Mouse (Mus musculus): ENCODE measurements around the gene Clcnka. TPM values are rescaled to one million over a fixed set of nuclear protein-coding genes. Genes with fewer than 3 reads are reported as not detected.
A peak's percentile ranks its signal among the peaks of the same experiment; 100 is the strongest.

Gene Clcnka
- polyA plus RNA-seq, 1 experiment, result 0.35 TPM

DNA sequence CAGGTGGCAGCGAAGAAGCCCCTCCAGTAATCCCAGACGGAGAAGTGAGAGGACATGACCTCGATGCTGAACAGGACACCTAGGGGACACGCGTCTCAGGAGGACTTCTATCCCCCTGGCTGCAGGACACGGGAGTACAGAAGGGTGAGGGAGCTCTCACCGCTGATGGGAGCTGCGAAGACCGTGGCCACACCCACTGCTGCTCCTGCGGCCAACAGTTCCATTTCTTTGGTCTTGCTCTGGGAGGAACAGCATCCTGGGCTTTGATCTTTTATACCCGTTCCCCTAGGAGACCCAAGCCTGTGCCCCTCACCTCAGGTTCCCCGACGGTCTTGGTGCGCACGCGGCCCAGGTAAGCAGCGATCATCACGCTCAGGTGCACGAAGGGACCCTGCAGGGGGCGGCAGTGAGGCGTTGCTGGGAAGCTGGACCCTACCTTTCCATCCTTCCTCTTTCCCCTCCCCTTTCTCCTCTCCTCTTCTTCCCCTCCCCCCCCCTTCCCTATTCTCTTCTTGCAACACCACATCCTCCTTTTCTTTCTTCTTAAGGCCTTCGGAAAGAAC, 13.0 kb upstream of the Clcnka start:
- 38% methylated on average over 22 of the region's 22 CpGs for WGBS
- DNase-seq, result no peak
- no peaks in the 10 kb centered on the region for H3K36me3 ChIP-seq (ENCODE audit: control insufficient read depth, insufficient read depth, low read length)
- TF ChIP-seq CTCF (IDR thresholded peaks at IDR 0.05; ENCODE audit: borderline replicate concordance, control insufficient read depth, extremely low read depth, insufficient read depth, low read length, poor library complexity) (peak; percentile 43; the same call in 1 of the 2 replicates), POLR2A (IDR thresholded peaks at IDR 0.05; ENCODE audit: control insufficient read depth, extremely low read depth, insufficient read depth, low read length, poor library complexity) (no peak)
- H3K4me1 ChIP-seq (replicated peaks; ENCODE audit: control insufficient read depth, insufficient read depth, low read length), result no peaks in the 10 kb centered on the region
- no peaks in the 10 kb centered on the region for H3K27me3 ChIP-seq (ENCODE audit: control insufficient read depth, insufficient read depth, low read length)
- H3K27ac ChIP-seq (ENCODE audit: control insufficient read depth, insufficient read depth, low read length), result no peak overlapping the region
- no peak overlapping the region for H3K4me3 ChIP-seq (ENCODE audit: control insufficient read depth, insufficient read depth, low read length)

GRCm38 (mm10) chr4:141408577-141408976, 10.1 kb upstream of the Clcnka start:
- no peaks in the 10 kb centered on the region for H3K4me1 ChIP-seq (replicated peaks; ENCODE audit: control insufficient read depth, insufficient read depth, low read length)
- no peak overlapping the region for H3K27ac ChIP-seq (ENCODE audit: control insufficient read depth, insufficient read depth, low read length)
- H3K4me3 ChIP-seq (ENCODE audit: control insufficient read depth, insufficient read depth, low read length), result no peak overlapping the region
- 95% methylated on average over 3 of the region's 3 CpGs for WGBS
- no peaks in the 10 kb centered on the region for H3K27me3 ChIP-seq (ENCODE audit: control insufficient read depth, insufficient read depth, low read length)
- no peaks in the 10 kb centered on the region for H3K36me3 ChIP-seq (ENCODE audit: control insufficient read depth, insufficient read depth, low read length)
- no peak for DNase-seq
- TF ChIP-seq CTCF (IDR thresholded peaks at IDR 0.05; ENCODE audit: borderline replicate concordance, control insufficient read depth, extremely low read depth, insufficient read depth, low read length, poor library complexity), result no peak
- no peak for TF ChIP-seq POLR2A (IDR thresholded peaks at IDR 0.05; ENCODE audit: control insufficient read depth, extremely low read depth, insufficient read depth, low read length, poor library complexity)

GRCm38 (mm10) chr4:141406516-141407299, 8.2 kb upstream of the Clcnka start:
- TF ChIP-seq POLR2A (IDR thresholded peaks at IDR 0.05; ENCODE audit: control insufficient read depth, extremely low read depth, insufficient read depth, low read length, poor library complexity) (no peak), CTCF (IDR thresholded peaks at IDR 0.05; ENCODE audit: borderline replicate concordance, control insufficient read depth, extremely low read depth, insufficient read depth, low read length, poor library complexity) (peak; percentile 23; the same call in 1 of the 2 replicates)
- H3K4me3 ChIP-seq (ENCODE audit: control insufficient read depth, insufficient read depth, low read length), result no peak overlapping the region
- H3K36me3 ChIP-seq (ENCODE audit: control insufficient read depth, insufficient read depth, low read length), result no peaks in the 10 kb centered on the region
- DNase-seq, result peak; percentile 44
- no peak overlapping the region for H3K27ac ChIP-seq (ENCODE audit: control insufficient read depth, insufficient read depth, low read length)
- no peaks in the 10 kb centered on the region for H3K4me1 ChIP-seq (replicated peaks; ENCODE audit: control insufficient read depth, insufficient read depth, low read length)
- no peaks in the 10 kb centered on the region for H3K27me3 ChIP-seq (ENCODE audit: control insufficient read depth, insufficient read depth, low read length)
- 57% methylated on average over 14 of the region's 14 CpGs for WGBS

- Histone ChIP-seq H3K27me3 (ENCODE audit: control insufficient read depth, insufficient read depth, low read length) (no peaks in the 10 kb centered on the region), H3K4me3 (ENCODE audit: control insufficient read depth, insufficient read depth, low read length) (no peak overlapping the region), H3K36me3 (ENCODE audit: control insufficient read depth, insufficient read depth, low read length) (no peaks in the 10 kb centered on the region), H3K27ac (ENCODE audit: control insufficient read depth, insufficient read depth, low read length) (no peak overlapping the region), H3K4me1 (replicated peaks; ENCODE audit: control insufficient read depth, insufficient read depth, low read length) (no peaks in the 10 kb centered on the region)
- WGBS, result 89% methylated on average over 3 of the region's 3 CpGs
- no peak for TF ChIP-seq POLR2A (IDR thresholded peaks at IDR 0.05; ENCODE audit: control insufficient read depth, extremely low read depth, insufficient read depth, low read length, poor library complexity)
- DNase-seq, result no peak
Measured at GRCm38 (mm10) chr4:141405314-141405622, 6.7 kb upstream of the Clcnka start.

DNA sequence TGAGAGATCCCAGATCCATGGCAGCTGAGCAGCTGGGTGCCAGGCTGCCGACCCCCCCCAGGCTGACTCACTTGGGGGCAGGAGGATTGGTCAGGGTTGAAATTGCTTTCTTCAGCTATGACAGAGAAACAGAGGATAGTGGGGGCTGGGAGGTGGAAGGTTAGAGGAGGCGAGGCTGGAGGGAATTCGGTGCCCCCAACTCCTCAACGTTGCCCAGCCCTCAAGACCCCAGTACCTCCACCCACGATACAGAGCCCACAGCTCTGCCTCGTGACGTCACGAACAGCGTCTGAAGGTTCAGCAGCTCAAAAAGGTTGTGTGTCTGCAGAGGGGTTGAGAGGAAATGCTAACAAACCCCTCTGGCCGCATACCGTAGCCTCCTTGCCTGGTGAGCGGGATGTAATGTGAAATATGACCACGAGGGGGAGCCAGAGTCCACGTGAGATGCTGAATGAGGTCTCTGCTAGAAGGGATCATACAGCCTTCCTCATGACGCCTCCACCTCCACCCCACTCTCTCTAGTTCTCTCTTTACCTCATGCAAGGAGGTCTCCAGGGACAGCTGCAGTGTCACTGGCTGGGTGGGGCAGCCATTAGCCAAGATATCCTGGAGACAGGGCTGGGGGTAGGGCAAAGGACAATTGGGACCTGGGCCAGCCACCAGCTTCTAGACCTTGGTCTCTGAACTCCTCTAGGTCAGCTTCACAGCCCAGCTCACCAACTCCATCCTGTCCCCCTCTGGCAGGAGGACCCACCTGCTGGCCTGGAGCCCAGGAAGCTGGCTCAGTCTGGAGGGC, 6.2 kb upstream of the Clcnka start:
- Histone ChIP-seq H3K4me1 (replicated peaks; ENCODE audit: control insufficient read depth, insufficient read depth, low read length) (no peaks in the 10 kb centered on the region), H3K27me3 (ENCODE audit: control insufficient read depth, insufficient read depth, low read length) (no peaks in the 10 kb centered on the region), H3K36me3 (ENCODE audit: control insufficient read depth, insufficient read depth, low read length) (no peaks in the 10 kb centered on the region), H3K4me3 (ENCODE audit: control insufficient read depth, insufficient read depth, low read length) (no peak overlapping the region), H3K27ac (ENCODE audit: control insufficient read depth, insufficient read depth, low read length) (no peak overlapping the region)
- DNase-seq, result peak; percentile 87
- WGBS, result 20% methylated on average over 15 of the region's 15 CpGs
- TF ChIP-seq POLR2A (IDR thresholded peaks at IDR 0.05; ENCODE audit: control insufficient read depth, extremely low read depth, insufficient read depth, low read length, poor library complexity), result no peak
- peak; percentile 78; the same call in 1 of the 2 replicates for TF ChIP-seq CTCF (IDR thresholded peaks at IDR 0.05; ENCODE audit: borderline replicate concordance, control insufficient read depth, extremely low read depth, insufficient read depth, low read length, poor library complexity)

- no peak for TF ChIP-seq CTCF (IDR thresholded peaks at IDR 0.05; ENCODE audit: borderline replicate concordance, control insufficient read depth, extremely low read depth, insufficient read depth, low read length, poor library complexity)
- TF ChIP-seq POLR2A (IDR thresholded peaks at IDR 0.05; ENCODE audit: control insufficient read depth, extremely low read depth, insufficient read depth, low read length, poor library complexity), result no peak
- no peaks in the 10 kb centered on the region for H3K27me3 ChIP-seq (ENCODE audit: control insufficient read depth, insufficient read depth, low read length)
- no peak for DNase-seq
- no peak overlapping the region for H3K27ac ChIP-seq (ENCODE audit: control insufficient read depth, insufficient read depth, low read length)
- no peaks in the 10 kb centered on the region for H3K36me3 ChIP-seq (ENCODE audit: control insufficient read depth, insufficient read depth, low read length)
- 91% methylated on average over 15 of the region's 15 CpGs for WGBS
- H3K4me1 ChIP-seq (replicated peaks; ENCODE audit: control insufficient read depth, insufficient read depth, low read length), result no peaks in the 10 kb centered on the region
- H3K4me3 ChIP-seq (ENCODE audit: control insufficient read depth, insufficient read depth, low read length), result no peak overlapping the region
Measured at GRCm38 (mm10) chr4:141400171-141400570, 1.6 kb upstream of the Clcnka start.
